Mouse (Mus musculus) layer of hippocampus, postnatal 25 days (tissue): ENCODE results near the gene Hist1h2bk. TPM values are rescaled to one million over a fixed set of nuclear protein-coding genes. Genes with fewer than 3 reads are reported as not detected.
"Not testable (repeated sequence)": the region's sequence is repeated elsewhere in the genome, so short reads cannot be mapped to it uniquely, and the experiment has no call there.

ENCODE experiments used
- DNase-seq, 2 experiments: peaks; one replicate each; pipeline ENCODE4 v3.0.0; 2022; ENCODE audit warnings: mixed read lengths in 2 of 2, low spot score in 1 of 2; ENCODE audit errors: extremely low spot score in 1 of 2
- total RNA-seq, 2 experiments: library from RNA; stranded (reverse); gene quantifications; 2 replicates each; pipeline ENCODE4 v1.2.3; 2021

Gene Hist1h2bk
- total RNA-seq, 2 experiments from 2014 or later, result 15.7 to 30.9 TPM

DNA sequence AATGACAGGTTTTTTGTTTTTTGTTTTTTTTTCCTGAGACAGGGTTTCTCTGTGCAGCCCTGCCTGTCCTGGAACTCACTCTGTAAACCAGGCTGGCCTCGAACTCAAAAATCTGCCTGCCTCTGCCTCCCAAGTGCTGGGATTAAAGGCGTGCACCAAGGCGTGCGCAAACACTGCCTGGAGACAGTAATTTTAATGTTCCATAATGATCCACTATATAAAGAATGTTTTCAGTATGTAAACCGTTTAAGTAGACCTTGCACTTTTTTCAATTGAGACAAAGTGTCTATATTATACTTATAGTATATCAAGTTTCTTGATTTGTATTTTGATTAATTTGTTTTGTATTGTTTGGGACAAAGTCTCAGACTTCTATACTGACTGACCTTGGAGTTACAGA is 3.7 kb downstream of the Hist1h2bk start:
- DNase-seq, result no peak

DNA sequence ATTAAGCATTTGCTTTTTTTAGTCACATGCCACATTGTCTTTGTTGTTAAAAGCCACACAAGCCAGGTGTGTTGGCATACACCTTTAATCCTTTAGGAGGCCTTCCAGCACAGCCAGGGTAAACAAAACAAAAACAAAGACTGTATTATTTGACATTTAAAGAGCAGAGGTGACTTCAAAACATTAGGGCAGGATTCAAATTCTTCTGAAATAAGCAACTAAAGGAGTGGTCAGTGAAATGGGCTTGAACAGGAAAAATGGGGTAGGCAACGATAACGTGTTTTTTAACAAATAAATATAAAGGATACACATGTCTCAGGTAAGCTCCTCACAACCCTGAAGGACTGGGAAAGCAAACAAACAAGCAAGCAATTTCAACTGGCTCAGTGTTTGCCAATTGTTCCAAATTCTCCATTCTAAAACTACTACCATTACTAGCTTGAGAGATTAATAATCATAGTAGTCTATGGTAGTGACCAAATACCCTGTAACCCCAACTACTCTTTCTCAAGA is 4.3 kb downstream of the Hist1h2bk start:
- DNase-seq, result no peak

DNA sequence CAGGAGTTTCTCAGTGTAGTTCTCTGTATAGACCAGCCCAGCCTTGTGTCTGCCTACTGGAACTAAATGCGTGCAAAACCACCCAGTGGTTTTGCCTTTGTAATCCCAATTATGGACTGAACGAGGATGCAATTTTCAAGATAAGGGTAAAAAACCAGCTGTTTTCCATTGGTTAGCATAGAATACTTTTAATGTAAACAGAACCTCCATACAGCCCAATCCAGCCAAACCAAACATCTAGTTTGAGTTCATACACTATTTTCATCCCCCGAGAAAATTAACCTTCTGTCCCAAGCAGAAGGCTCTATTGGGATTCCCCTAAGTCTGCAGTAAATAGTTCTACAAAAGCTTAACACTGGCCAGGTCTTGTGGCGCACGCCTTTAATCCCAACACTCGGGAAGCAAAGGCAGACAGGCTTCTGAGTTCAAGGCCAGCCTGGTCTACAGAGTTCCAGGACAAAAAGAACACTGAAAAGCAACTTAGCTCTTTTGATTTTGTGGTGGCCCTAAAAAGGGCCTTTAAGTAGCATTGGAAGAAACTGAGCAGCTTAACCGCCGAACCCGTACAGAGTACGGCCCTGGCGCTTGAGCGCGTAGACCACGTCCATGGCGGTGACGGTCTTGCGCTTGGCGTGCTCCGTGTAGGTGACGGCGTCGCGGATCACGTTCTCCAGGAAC is 4.9 kb downstream of the Hist1h2bk start:
- no peak for DNase-seq

DNA sequence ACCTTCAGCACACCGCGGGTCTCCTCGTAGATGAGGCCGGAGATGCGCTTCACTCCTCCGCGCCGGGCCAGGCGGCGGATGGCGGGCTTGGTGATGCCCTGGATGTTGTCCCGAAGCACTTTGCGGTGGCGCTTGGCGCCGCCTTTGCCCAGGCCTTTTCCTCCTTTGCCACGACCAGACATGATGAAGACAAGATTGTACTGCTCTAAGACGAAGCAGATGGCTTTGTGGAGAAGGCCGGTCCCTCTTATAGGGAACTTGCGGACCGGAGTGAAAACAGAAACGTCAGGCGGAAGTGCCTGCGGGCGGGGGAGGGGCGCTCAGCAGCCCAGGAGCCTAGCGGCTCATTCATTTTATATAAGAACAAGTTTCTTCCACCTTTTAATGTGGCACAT is 5.5 kb downstream of the Hist1h2bk start, which contains the start of gene Hist1h4i:
TSS of gene Hist1h4i (minus strand) at position 221 of the 395 bp plus-strand sequence.
- DNase-seq, result peak; percentile 98 to 99

DNA sequence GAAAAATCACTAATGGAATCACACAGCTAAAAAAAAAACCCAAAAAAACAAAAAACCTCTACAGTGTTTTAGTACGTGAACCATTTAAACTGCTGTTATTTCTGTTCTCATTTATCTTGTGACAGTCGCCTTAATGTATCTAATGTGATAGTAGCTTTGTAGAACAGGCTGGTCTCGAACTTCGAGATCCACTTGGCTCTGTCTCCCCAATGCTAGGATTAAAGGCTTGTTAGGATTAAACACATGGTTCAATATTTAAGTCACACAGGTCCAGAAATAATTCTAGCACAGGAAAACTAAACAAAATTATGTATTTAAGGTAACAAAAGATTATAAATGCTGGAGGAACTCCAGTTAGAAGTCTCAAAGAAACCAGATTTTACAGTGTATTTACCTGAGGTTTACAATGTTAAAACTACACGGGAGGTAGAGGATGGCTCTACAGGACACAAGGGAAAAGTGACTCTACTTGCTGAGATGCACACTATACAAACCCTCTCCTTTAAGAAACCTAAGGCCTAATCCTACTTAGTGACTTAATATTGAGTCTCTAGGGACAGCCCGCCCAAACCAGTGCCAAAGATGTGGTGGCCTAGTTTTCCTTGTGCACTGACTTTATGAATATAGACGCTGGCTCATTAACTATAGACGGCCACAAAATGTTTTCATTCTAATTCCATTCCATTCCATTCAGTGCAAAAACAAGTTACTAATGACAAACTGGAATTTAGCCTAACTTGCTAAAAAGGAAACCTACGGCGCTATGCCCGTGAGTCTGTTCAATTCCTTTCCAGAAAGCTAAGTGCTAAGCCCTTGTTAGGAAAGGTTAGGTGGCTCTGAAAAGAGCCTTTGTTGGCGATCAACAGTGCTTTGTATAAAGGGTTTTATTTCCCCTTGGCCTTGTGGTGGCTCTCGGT is 6.2 kb downstream of the Hist1h2bk start:
- no peak for DNase-seq

- DNase-seq, result peak; percentile 47 to 58
Measured at GRCm38 (mm10) chr13:22042568-22043502, 7.2 kb downstream of the Hist1h2bk start, which contains the start of the genes Hist1h2ag and Hist1h2bj. Gene Hist1h2ag, minus strand, starts transcription at chr13:22042944. Gene Hist1h2bj, plus strand, starts transcription at chr13:22043214.

GRCm38 (mm10) chr13:22043503-22044431 is 8.1 kb downstream of the Hist1h2bk start:
- DNase-seq, result no peak

DNA sequence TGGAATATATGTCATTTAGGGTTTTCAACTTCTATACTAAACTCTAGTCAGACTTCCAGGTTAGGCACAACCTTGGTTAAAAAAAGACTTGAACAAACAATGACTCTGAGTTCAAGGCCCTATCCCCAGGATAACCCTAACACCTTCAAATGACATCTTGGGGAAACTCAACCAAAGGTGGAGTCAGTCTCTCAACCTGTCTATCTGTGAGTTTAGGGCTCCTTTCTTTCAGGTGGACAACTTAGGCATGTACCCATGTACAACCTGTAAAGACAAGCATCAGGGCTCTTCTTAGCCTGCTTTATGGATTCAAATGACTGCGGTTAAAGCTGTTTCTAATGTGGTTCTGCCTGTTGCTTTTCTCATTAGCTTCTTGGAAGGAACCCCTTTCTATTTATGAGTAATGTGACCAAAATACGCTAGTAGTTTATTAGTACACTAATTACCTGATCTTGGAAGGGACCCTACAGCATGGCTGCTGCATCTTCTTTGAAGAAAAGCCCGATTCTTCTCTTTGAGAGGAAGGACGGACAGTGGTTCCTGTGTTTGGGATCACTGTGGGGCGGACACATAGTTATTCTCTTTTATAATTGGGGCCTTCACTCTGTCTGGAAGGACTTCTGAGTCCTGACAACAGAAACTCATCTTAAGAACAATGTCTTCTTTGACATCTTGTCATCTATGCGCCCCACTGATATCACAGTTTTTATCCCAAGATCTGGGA is 8.9 kb downstream of the Hist1h2bk start:
- no peak for DNase-seq

- no peak for DNase-seq
Measured at GRCm38 (mm10) chr13:22045311-22045710, 9.6 kb downstream of the Hist1h2bk start.

GRCm38 (mm10) chr13:22049041-22049440 is 13.4 kb downstream of the Hist1h2bk start:
- no peak for DNase-seq

DNA sequence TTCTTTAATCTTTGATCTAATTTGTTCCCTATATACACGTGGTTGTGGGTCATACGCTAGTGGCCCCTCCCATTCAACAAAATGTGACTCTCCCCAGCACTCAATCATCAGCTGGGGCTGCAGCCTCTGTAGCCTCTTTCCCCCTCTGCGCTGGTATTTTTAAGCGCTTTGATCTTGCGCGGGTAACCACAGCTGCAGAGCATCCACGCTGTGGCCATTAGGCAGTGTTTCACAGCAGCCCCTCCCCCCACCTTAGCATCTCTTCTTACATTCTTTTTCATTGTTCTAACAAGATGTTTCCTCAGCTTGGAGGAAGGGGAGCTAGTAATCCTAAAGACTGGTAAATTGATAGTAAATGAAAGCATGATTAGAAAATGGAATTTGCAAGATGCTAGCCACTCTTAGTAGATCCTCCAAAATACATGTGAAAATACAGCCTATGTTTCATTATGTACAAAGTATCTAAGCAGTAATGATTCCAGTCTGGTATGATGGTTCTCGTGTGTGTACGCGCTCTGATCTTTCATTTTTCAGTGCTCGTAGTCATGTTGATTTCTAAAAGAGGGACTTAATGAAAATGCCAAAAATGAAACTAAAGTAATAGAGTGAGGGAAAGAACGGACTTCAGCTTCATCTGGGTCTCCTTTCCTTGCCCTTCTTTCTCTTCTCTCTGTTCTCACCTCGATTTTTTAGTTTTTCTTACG is 14.2 kb downstream of the Hist1h2bk start:
- DNase-seq, result peak in 1 of 2 experiments; percentile 30

GRCm38 (mm10) chr13:22050591-22051522 is 15.2 kb downstream of the Hist1h2bk start:
- peak; percentile 84 to 86 for DNase-seq

DNA sequence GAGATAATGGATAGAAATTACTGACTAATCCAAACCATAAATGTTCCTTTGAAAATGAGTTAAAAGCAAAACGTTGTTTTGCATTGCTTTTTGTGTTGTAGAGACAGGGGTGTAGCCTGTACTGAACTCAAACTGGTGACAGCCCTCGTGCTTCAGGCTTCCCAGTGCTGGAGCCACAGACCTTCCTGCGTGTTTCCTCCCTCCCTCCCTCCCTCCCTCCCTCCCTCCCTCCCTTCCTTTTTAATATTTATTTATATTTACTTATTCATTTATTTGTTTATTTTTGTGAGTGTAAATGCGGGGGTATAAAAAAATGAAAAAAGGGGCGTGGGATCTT is 15.8 kb downstream of the Hist1h2bk start:
- DNase-seq, result no peak

- DNase-seq, result no peak
Measured at GRCm38 (mm10) chr13:22053754-22054153, 18.1 kb downstream of the Hist1h2bk start.

DNA sequence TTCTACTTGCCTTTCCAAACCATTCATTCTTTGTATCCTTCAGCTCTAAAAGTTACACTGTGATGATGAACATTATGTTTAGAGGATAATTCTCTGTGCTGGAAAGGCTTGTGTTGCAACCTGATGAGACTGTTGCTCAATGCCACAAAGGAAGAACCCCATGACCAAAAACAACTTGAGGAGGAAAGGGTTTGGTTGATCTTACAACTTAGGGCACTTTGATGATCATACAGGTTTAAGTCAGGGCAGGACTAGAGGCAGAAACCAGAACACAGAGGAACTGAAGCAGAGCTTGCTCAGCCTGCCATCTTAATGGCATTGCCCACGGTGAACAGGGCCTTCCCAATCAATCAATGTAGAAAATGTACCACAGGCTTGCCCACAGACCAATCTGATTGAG is 25.8 kb downstream of the Hist1h2bk start:
- no peak for DNase-seq

DNA sequence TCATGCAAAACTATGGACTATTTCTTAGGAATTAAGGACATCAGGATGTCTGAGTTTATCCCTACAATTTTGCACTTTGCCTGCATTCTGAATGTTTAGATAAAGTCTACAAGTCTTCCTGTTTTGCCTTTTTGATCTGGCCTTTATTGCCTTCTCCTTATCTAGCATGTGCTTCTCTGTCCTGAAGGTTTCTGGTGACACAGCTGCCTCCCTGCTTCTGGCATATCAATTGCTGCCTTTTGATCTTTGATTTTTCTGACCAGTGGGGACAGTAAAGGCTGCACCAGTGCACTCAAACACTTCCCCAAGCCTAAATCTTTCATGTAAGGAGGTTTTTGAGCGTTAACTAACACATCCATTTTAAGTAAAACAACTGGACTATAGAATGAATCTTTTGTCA is 27.8 kb downstream of the Hist1h2bk start:
- no peak for DNase-seq

- DNase-seq, result not testable (repeated sequence)
Measured at GRCm38 (mm10) chr13:22084140-22084539, 48.5 kb downstream of the Hist1h2bk start, which contains the start of gene Vmn1r188. Gene Vmn1r188, plus strand, starts transcription at chr13:22084440.
